26 mouse cellular contexts compared by ENCODE assay signal in the genomic region with DNA sequence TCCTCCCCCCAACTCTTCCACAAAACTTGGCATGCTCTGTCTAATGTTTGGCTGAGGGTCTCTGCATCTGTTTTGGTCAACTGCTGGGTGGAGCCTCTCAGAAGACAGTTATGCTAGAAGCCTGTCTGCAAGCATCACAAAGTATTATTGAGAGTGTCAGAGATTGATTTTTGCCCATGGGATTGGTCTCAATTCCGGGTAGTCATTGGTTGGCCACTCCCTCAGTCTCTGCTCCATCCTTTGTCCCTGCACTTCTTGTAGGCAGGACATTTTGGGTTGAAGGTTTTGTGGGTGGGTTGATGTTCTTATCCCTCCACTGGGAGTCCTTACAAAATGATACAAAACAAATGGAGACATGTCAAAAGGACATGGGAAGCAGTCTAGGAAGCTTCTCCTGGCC. TPM values are rescaled to one million over a fixed set of nuclear protein-coding genes. Genes with fewer than 3 reads are reported as not detected.
"Had no signal": no experiment of that assay in that cellular context is flagged by ENCODE, and none has a peak within 500 bp of the region (broad histone marks: within the 10 kb centered on the region; RNA-seq: fewer than 3 reads in every experiment).

No protein-coding gene starts in this region.

- ATAC-seq: forebrain, embryonic 16.5 days; hindbrain, embryonic 16.5 days; inflammation-experienced regulatory T-cells, adult 6 months; intestine, embryonic 15.5 days; intestine, postnatal 0 days had no signal

- DNase-seq: gastrocnemius, adult 2 months; gastrocnemius, postnatal 10 days; gastrocnemius, postnatal 25 days; heart, adult 2 months; heart, postnatal 14 days; heart, postnatal 36 days; liver; liver, embryonic 13.5 days had no signal

- H3K4me3 ChIP-seq: gastrocnemius, adult 2 months; heart, adult 2 months; heart, embryonic 13.5 days; heart, embryonic 15.5 days; hindbrain, embryonic 10.5 days; hindbrain, embryonic 12.5 days; intestine, embryonic 15.5 days; layer of hippocampus, adult 2 months; left cerebral cortex, adult 2 months; limb, embryonic 10.5 days; limb, embryonic 12.5 days; liver, embryonic 13.5 days; liver, embryonic 15.5 days had no signal

- H3K27me3 ChIP-seq: heart, embryonic 13.5 days; heart, embryonic 15.5 days; hindbrain, embryonic 12.5 days; intestine, embryonic 15.5 days; limb, embryonic 12.5 days; liver, embryonic 13.5 days; liver, embryonic 15.5 days had no signal

- H3K27ac ChIP-seq: gastrocnemius, adult 2 months; heart, adult 2 months; heart, embryonic 13.5 days; heart, embryonic 15.5 days; hindbrain, embryonic 10.5 days; hindbrain, embryonic 12.5 days; hindbrain, embryonic 14.5 days; intestine, embryonic 15.5 days; layer of hippocampus, adult 2 months; left cerebral cortex, adult 2 months; limb, embryonic 10.5 days; limb, embryonic 12.5 days; liver, embryonic 13.5 days; liver, embryonic 15.5 days had no signal

- H3K4me2 ChIP-seq: heart, embryonic 11.5 days; heart, embryonic 13.5 days; heart, embryonic 15.5 days; hindbrain, embryonic 12.5 days; hindbrain, embryonic 14.5 days; intestine, embryonic 15.5 days; limb, embryonic 12.5 days; liver, embryonic 11.5 days; liver, embryonic 13.5 days; liver, embryonic 15.5 days had no signal

- H3K9ac ChIP-seq: heart, embryonic 13.5 days; heart, embryonic 15.5 days; hindbrain, embryonic 12.5 days; hindbrain, embryonic 14.5 days; intestine, embryonic 15.5 days; limb, embryonic 12.5 days; liver, embryonic 13.5 days; liver, embryonic 15.5 days had no signal

- H3K4me1 ChIP-seq: heart, embryonic 15.5 days; intestine, embryonic 15.5 days; liver, embryonic 13.5 days; liver, embryonic 15.5 days had no signal

- H3K36me3 ChIP-seq: heart, embryonic 13.5 days; heart, embryonic 15.5 days; hindbrain, embryonic 10.5 days; hindbrain, embryonic 12.5 days; intestine, embryonic 15.5 days; limb, embryonic 10.5 days; limb, embryonic 12.5 days; liver, embryonic 13.5 days; liver, embryonic 15.5 days had no signal

- H3K9me3 ChIP-seq: heart, embryonic 13.5 days; heart, embryonic 15.5 days; hindbrain, embryonic 10.5 days; hindbrain, embryonic 12.5 days; intestine, embryonic 15.5 days; limb, embryonic 10.5 days; limb, embryonic 12.5 days; liver, embryonic 13.5 days; liver, embryonic 15.5 days had no signal

RNA-seq across cellular contexts. Expression of a gene that starts 39.1 kb away (rescaled TPM):
- polyA plus RNA-seq: heart, adult 2 months; heart, embryonic 13.5 days; heart, postnatal 0 days; inflammation-experienced regulatory T-cells, adult 6 months; intestine, postnatal 0 days; limb, embryonic 12.5 days; liver, embryonic 13.5 days; liver, embryonic 15.5 days had no signal
